Mouse (Mus musculus) gastrocnemius, adult 2 months (tissue): ENCODE measurements around the gene Swap70. TPM values are rescaled to one million over a fixed set of nuclear protein-coding genes. Genes with fewer than 3 reads are reported as not detected.

Source experiments
- DNase-seq: peaks from one replicate; pipeline ENCODE4 v3.0.0; 2022
- H3K27ac ChIP-seq: fragments of 200-600 bp; 2 replicates; pipeline ENCODE4 v1.8.1; 2022; ENCODE audit warnings: mild to moderate bottlenecking
- H3K4me3 ChIP-seq: fragments of 200-600 bp; 2 replicates; pipeline ENCODE4 v1.8.1; 2022; ENCODE audit warnings: mild to moderate bottlenecking, moderate library complexity
- CTCF ChIP-seq: fragments of 200-600 bp; IDR thresholded peaks from 2 replicates; pipeline ENCODE4 v1.8.1; 2022; ENCODE audit warnings: antibody characterized with exemption, mild to moderate bottlenecking, moderate library complexity
- intact Hi-C: fragments of 180-260 bp; cut with DNase I; formaldehyde crosslinking; loops from one replicate; pipeline ENCODE4 v1.15.1; 2025
- total RNA-seq, 2 experiments: library from RNA; stranded (reverse); gene quantifications; 2 replicates each; pipeline ENCODE4 v1.2.3; 2021

The Swap70 gene
- total RNA-seq, 2 experiments from 2014 or later: 4.8 to 7.2 TPM

- intact Hi-C loops: no loop called here
- TF ChIP-seq CTCF: no peak
- no peak overlapping the region for H3K4me3 ChIP-seq
- H3K27ac ChIP-seq: peak overlapping the region; percentile 83
- DNase-seq: peak; percentile 15
Measured at GRCm38 (mm10) chr7:110298739-110299410, 77.4 kb downstream of the Swap70 start.

DNA sequence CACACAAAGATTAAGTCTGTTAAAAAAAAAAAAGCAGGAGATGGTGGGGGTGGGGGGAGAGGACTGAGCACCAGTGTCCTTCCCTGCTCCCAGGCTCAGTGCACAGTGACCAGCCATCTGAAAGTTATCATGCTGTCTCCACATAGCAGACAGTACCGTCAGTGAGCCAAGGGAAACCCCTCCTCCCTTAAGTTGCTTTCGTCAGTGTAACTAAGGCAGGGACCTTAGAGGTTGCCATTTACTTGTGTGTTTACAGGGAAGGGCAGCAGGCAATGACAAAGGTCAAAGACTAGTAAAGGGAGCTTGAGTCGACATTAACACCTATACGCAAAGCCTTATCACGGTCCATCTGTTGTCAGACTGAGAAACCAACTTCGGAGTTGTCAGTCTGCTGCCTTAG, 81.4 kb downstream of the Swap70 start:
- no peak overlapping the region for H3K27ac ChIP-seq
- DNase-seq: no peak
- intact Hi-C loops: no loop called here
- TF ChIP-seq CTCF: no peak
- no peak overlapping the region for H3K4me3 ChIP-seq

DNA sequence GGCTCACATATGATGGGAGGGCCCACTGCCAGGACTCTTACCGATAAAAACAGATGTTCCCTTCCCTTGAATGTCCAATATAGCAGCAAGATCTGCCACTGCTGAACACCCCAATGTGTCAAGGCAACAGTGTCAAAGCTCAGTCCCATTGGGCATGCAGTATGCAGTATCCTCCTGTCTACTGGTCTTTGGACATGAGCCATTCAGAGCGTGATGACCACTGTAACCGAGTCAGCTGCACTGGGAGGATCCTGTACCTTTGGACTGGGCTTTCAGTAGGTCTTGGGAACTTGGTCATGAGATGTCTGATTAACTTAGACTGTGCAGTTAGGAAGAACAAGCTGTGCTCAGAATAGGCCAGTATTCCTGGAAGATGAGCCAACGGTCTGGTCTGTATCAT, 84.0 kb downstream of the Swap70 start:
- H3K27ac ChIP-seq: no peak overlapping the region
- no peak for TF ChIP-seq CTCF
- no peak overlapping the region for H3K4me3 ChIP-seq
- intact Hi-C loops: no loop called here
- DNase-seq: no peak

GRCm38 (mm10) chr7:110306281-110306680, 84.8 kb downstream of the Swap70 start:
- DNase-seq: no peak
- TF ChIP-seq CTCF: no peak
- no peak overlapping the region for H3K27ac ChIP-seq
- intact Hi-C loops: no loop called here
- H3K4me3 ChIP-seq: no peak overlapping the region

- DNase-seq: peak; percentile 73
- intact Hi-C loops: no loop called here
- Histone ChIP-seq H3K4me3 (no peak overlapping the region), H3K27ac (0 out of 2 replicates have a peak overlapping the region, but pooled peaks have one; percentile 16)
- TF ChIP-seq CTCF: no peak
Measured at GRCm38 (mm10) chr7:110307741-110308140, 86.2 kb downstream of the Swap70 start.

- DNase-seq: no peak
- H3K27ac ChIP-seq: no peak overlapping the region
- H3K4me3 ChIP-seq: no peak overlapping the region
- TF ChIP-seq CTCF: no peak
- intact Hi-C loops: no loop called here
Measured at GRCm38 (mm10) chr7:110309246-110309645, 87.7 kb downstream of the Swap70 start.

DNA sequence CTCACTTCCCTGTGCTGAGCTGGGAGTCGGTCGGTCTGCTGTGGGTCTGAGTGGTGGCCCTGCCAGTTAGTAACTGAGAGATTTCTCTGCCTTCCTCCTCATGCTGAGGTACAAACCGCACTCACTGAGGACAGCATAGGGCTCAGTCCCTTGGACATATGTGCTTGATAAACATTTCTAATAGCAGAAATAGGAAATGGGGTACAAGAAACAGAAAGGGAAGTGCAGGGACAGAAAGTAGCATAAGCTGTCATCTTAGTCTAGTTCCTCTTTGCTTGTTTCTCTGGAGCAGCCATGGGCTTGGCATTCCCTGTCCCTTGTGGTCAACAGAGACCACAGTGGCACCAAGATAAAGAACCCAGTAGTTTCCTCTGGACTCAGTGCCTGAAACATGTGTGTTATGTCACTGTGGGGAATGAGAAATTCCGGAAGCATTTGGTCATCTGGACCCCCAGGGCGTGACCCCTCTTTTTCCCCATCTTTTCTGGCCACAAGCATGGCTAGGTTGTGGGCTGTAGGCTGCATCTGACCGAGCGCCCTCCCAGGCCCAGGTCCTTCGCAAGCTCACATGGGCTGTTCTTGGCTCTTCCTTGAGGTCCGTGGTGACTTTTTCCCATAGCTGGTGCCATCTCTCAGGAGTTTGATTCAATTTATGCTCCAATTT, 92.0 kb downstream of the Swap70 start:
- intact Hi-C loops: no loop called here
- Histone ChIP-seq H3K27ac (peak overlapping the region; percentile 32), H3K4me3 (no peak overlapping the region)
- no peak for TF ChIP-seq CTCF
- DNase-seq: no peak

DNA sequence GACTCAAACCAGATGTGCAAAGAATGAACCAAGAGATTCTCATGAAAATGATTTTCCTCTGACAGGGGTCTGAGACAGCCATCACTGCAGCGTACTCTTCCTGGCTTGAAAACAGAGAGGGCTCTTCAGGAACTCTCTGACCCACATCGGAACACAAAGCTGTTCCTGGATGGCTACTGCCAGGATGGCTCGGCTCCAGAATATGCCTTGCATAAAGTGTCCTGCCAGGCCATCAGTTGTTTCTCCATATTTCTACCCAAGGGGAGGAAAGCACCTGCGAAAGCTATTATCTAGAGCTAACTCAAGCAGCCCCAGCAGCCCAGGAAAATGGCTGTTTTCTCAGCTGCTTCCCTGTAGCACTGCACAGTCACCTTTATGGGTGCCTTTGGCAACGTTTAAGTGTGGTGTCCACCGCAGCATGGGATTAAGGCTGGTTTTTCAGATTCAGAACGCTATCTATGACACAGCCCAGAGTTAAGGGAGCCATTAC, 92.9 kb downstream of the Swap70 start:
- H3K4me3 ChIP-seq: no peak overlapping the region
- H3K27ac ChIP-seq: peak overlapping the region; percentile 32
- TF ChIP-seq CTCF: no peak
- intact Hi-C loops: no loop called here
- DNase-seq: peak; percentile 62

- H3K27ac ChIP-seq: peak overlapping the region; percentile 32
- no peak overlapping the region for H3K4me3 ChIP-seq
- no peak for TF ChIP-seq CTCF
- intact Hi-C loops: no loop called here
- DNase-seq: no peak
Measured at GRCm38 (mm10) chr7:110315352-110315751, 93.8 kb downstream of the Swap70 start.

GRCm38 (mm10) chr7:110317412-110317811, 95.9 kb downstream of the Swap70 start:
- no peak for DNase-seq
- Histone ChIP-seq H3K27ac (no peak overlapping the region), H3K4me3 (no peak overlapping the region)
- intact Hi-C loops: no loop called here
- TF ChIP-seq CTCF: no peak

- Histone ChIP-seq H3K4me3 (no peak overlapping the region), H3K27ac (peak overlapping the region; percentile 63)
- intact Hi-C loops: no loop called here
- no peak for TF ChIP-seq CTCF
- peak; percentile 61 for DNase-seq
Measured at GRCm38 (mm10) chr7:110318971-110319519, 97.5 kb downstream of the Swap70 start.

DNA sequence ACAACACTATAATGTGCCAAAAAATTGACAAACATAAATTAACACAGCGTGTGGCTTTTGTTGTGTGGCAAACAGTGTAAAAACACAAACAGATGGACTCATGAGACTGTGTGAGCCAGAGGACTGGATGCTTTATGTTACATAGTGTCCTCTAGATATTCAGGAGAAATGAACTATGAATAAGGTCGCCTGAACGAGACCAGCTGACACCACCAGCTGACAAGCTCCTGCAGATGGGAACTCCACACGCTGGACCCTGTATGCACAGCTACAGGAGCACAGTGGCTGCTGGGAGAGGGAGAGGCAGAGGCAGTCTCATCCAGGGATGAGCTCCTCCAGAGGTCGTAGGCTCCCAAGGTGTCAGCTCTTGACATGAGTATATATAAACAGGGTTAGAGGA, 99.6 kb downstream of the Swap70 start:
- H3K27ac ChIP-seq: no peak overlapping the region
- H3K4me3 ChIP-seq: no peak overlapping the region
- no peak for TF ChIP-seq CTCF
- no peak for DNase-seq
- intact Hi-C loops: no loop called here

- no peak for TF ChIP-seq CTCF
- no peak for DNase-seq
- H3K27ac ChIP-seq: peak overlapping the region; percentile 76
- intact Hi-C loops: no loop called here
- H3K4me3 ChIP-seq: no peak overlapping the region
Measured at GRCm38 (mm10) chr7:110324852-110325251, 103.3 kb downstream of the Swap70 start.
